Mouse (Mus musculus) MEL (cell line): ENCODE measurements at regions not wholly inside any gene's neighbourhood (a gene's known extent, or its start where the extent isn't known, plus 50 kb on each side); places are given as distances from the start of the nearest gene placed in this dataset.

Experiments
- DNase-seq: peaks from one replicate; pipeline ENCODE4 v3.0.0; 2011; ENCODE audit warnings: low read depth, low spot score
- H3K27ac ChIP-seq: 2 replicates; pipeline ENCODE4 v1.5.1; 2012; ENCODE audit warnings: low read depth, mild to moderate bottlenecking, control low read depth, low read length, moderate library complexity; ENCODE audit not compliant: control insufficient read depth
- H3K27me3 ChIP-seq, 2 experiments: fragments of 150-350 bp in 1 of 2; sonication (generic) in 1 of 2; 2 replicates each; pipeline ENCODE4 v1.6.1; 2012; ENCODE audit warnings: low read length in 2 of 2, mild to moderate bottlenecking in 2 of 2, improper control_type of control experiment in 1 of 2, moderate library complexity in 1 of 2; ENCODE audit not compliant: insufficient read depth in 2 of 2, control insufficient read depth in 1 of 2
- H3K36me3 ChIP-seq, 2 experiments: 2 replicates each; pipeline ENCODE4 v1.6.1; 2012 to 2014; ENCODE audit warnings: low read length in 2 of 2, improper control_type of control experiment in 1 of 2, inconsistent platforms in 1 of 2, mild to moderate bottlenecking in 1 of 2; ENCODE audit not compliant: insufficient read depth in 2 of 2, control insufficient read depth in 1 of 2
- H3K4me1 ChIP-seq, 2 experiments: fragments of 150-350 bp in 1 of 2; sonication (generic) in 1 of 2; 2 replicates each; pipeline ENCODE4 v1.6.1; 2012; ENCODE audit warnings: low read length in 2 of 2, improper control_type of control experiment in 1 of 2, mild to moderate bottlenecking in 1 of 2; ENCODE audit not compliant: insufficient read depth in 2 of 2, control insufficient read depth in 1 of 2
- H3K4me3 ChIP-seq, 2 experiments: fragments of 150-350 bp in 1 of 2; sonication (generic) in 1 of 2; 2 replicates each; pipeline ENCODE4 v1.5.1; 2012; ENCODE audit warnings: low read depth in 2 of 2, low read length in 2 of 2, mild to moderate bottlenecking in 2 of 2, moderate library complexity in 2 of 2, control low read depth in 1 of 2, improper control_type of control experiment in 1 of 2; ENCODE audit not compliant: control insufficient read depth in 1 of 2, insufficient read depth in 1 of 2
- H3K79me2 ChIP-seq: 2 replicates; pipeline ENCODE4 v1.6.1; 2012; ENCODE audit warnings: mild to moderate bottlenecking, low read length, moderate library complexity; ENCODE audit not compliant: control insufficient read depth, poor library complexity, insufficient read depth
- H3K9ac ChIP-seq: 2 replicates; pipeline ENCODE4 v1.6.1; 2012; ENCODE audit warnings: low read depth, mild to moderate bottlenecking, control low read depth, low read length, moderate library complexity; ENCODE audit not compliant: control insufficient read depth, poor library complexity, severe bottlenecking
- H3K9me3 ChIP-seq: fragments of 150-350 bp; sonication (generic); replicated peaks from 2 replicates; pipeline ENCODE4 v1.6.1; 2012; ENCODE audit warnings: mild to moderate bottlenecking, low read length, improper control_type of control experiment, moderate library complexity; ENCODE audit not compliant: insufficient read depth
- BHLHE40 ChIP-seq: IDR thresholded peaks from 2 replicates; pipeline ENCODE4 v1.6.1; 2012; ENCODE audit warnings: low read depth, mild to moderate bottlenecking, inconsistent platforms, low read length, improper control_type of control experiment, borderline replicate concordance
- CHD1 ChIP-seq: IDR thresholded peaks from 2 replicates; pipeline ENCODE4 v1.6.1; 2012; ENCODE audit warnings: low read depth, mild to moderate bottlenecking, inconsistent platforms, low read length, improper control_type of control experiment
- CHD2 ChIP-seq: IDR thresholded peaks from 2 replicates; pipeline ENCODE4 v1.6.1; 2011; ENCODE audit warnings: low read length, improper control_type of control experiment
- CTCF ChIP-seq, 3 experiments: IDR thresholded peaks in 2 of 3; conservative IDR thresholded peaks in 1 of 3; 2 replicates each; pipeline ENCODE4 v1.5.1; 2011 to 2012; ENCODE audit warnings: low read length in 3 of 3, low read depth in 2 of 3, mild to moderate bottlenecking in 2 of 3, improper control_type of control experiment in 1 of 3, inconsistent platforms in 1 of 3, mixed read lengths in 1 of 3, moderate library complexity in 1 of 3; ENCODE audit not compliant: control insufficient read depth in 1 of 3, insufficient read depth in 1 of 3, poor library complexity in 1 of 3, severe bottlenecking in 1 of 3
- E2F4 ChIP-seq: IDR thresholded peaks from 2 replicates; pipeline ENCODE4 v1.6.1; 2011; ENCODE audit warnings: low read depth, low read length, improper control_type of control experiment, borderline replicate concordance
- ELF1 ChIP-seq: IDR thresholded peaks from 2 replicates; pipeline ENCODE4 v1.6.1; 2014; ENCODE audit warnings: low read depth, mild to moderate bottlenecking, inconsistent platforms, low read length, improper control_type of control experiment, moderate library complexity
- ETS1 ChIP-seq: IDR thresholded peaks from 2 replicates; pipeline ENCODE4 v1.6.1; 2012; ENCODE audit warnings: low read depth, mild to moderate bottlenecking, inconsistent platforms, low read length, improper control_type of control experiment, moderate library complexity
- GATA1 ChIP-seq: IDR thresholded peaks from 2 replicates; pipeline ENCODE4 v1.6.1; 2011; ENCODE audit warnings: low read depth, low read length, improper control_type of control experiment
- JUND ChIP-seq: IDR thresholded peaks from 2 replicates; pipeline ENCODE4 v1.6.1; 2011; ENCODE audit warnings: low read depth, mild to moderate bottlenecking, improper control_type of control experiment, low read length
- KAT2A ChIP-seq: conservative IDR thresholded peaks from 2 replicates; pipeline ENCODE4 v1.6.1; 2012; ENCODE audit warnings: low read depth, low read length, improper control_type of control experiment, inconsistent platforms
- MAFK ChIP-seq: IDR thresholded peaks from 2 replicates; pipeline ENCODE4 v1.6.1; 2011; ENCODE audit warnings: low read depth, mild to moderate bottlenecking, low read length, improper control_type of control experiment, borderline replicate concordance
- MAX ChIP-seq: IDR thresholded peaks from 2 replicates; pipeline ENCODE4 v1.6.1; 2011; ENCODE audit warnings: low read length, improper control_type of control experiment
- MAZ ChIP-seq: IDR thresholded peaks from 2 replicates; pipeline ENCODE4 v1.6.1; 2012; ENCODE audit warnings: low read depth, mild to moderate bottlenecking, inconsistent platforms, low read length, improper control_type of control experiment
- MEF2A ChIP-seq: IDR thresholded peaks from 2 replicates; pipeline ENCODE4 v1.6.1; 2014; ENCODE audit warnings: low read depth, mild to moderate bottlenecking, inconsistent platforms, low read length, improper control_type of control experiment; ENCODE audit not compliant: poor library complexity, insufficient replicate concordance, severe bottlenecking; ENCODE audit errors: extremely low read depth
- MXI1 ChIP-seq: IDR thresholded peaks from 2 replicates; pipeline ENCODE4 v1.6.1; 2011; ENCODE audit warnings: mild to moderate bottlenecking, low read depth, low read length, improper control_type of control experiment
- MYB ChIP-seq: IDR thresholded peaks from 2 replicates; pipeline ENCODE4 v1.6.1; 2011; ENCODE audit warnings: mild to moderate bottlenecking, low read depth, low read length, improper control_type of control experiment
- POLR2A ChIP-seq, 2 experiments: IDR thresholded peaks; 2 replicates each; pipeline ENCODE4 v1.6.1; 2011 to 2012; ENCODE audit warnings: low read length in 2 of 2, mild to moderate bottlenecking in 2 of 2, control low read depth in 1 of 2, improper control_type of control experiment in 1 of 2, low read depth in 1 of 2, moderate library complexity in 1 of 2; ENCODE audit not compliant: control insufficient read depth in 1 of 2, insufficient read depth in 1 of 2, poor library complexity in 1 of 2
- POLR2AphosphoS5 ChIP-seq: IDR thresholded peaks from 2 replicates; pipeline ENCODE4 v1.6.1; 2012; ENCODE audit warnings: low read depth, borderline replicate concordance, mild to moderate bottlenecking, inconsistent platforms, low read length, moderate library complexity, mixed read lengths
- RAD21 ChIP-seq: IDR thresholded peaks from 2 replicates; pipeline ENCODE4 v1.6.1; 2011; ENCODE audit warnings: mild to moderate bottlenecking, low read depth, low read length, improper control_type of control experiment
- RCOR1 ChIP-seq: IDR thresholded peaks from 2 replicates; pipeline ENCODE4 v1.6.1; 2012; ENCODE audit warnings: low read depth, mild to moderate bottlenecking, inconsistent platforms, low read length, improper control_type of control experiment
- SIN3A ChIP-seq: IDR thresholded peaks from 2 replicates; pipeline ENCODE4 v1.6.1; 2012; ENCODE audit warnings: low read length, improper control_type of control experiment, inconsistent platforms
- TBP ChIP-seq: IDR thresholded peaks from 2 replicates; pipeline ENCODE4 v1.8.0; 2011; ENCODE audit warnings: low read depth, low read length, improper control_type of control experiment
- UBTF ChIP-seq: IDR thresholded peaks from 2 replicates; pipeline ENCODE4 v1.6.1; 2012; ENCODE audit warnings: low read depth, mild to moderate bottlenecking, inconsistent platforms, low read length, improper control_type of control experiment, moderate library complexity, borderline replicate concordance; ENCODE audit not compliant: insufficient read depth
- USF1 ChIP-seq: IDR thresholded peaks from 2 replicates; pipeline ENCODE4 v1.6.1; 2014; ENCODE audit warnings: low read depth, mild to moderate bottlenecking, inconsistent platforms, low read length, improper control_type of control experiment, moderate library complexity
- USF2 ChIP-seq, 2 experiments: IDR thresholded peaks; 2 replicates each; pipeline ENCODE4 v1.6.1; 2011 to 2012; ENCODE audit warnings: improper control_type of control experiment in 2 of 2, low read length in 2 of 2, borderline replicate concordance in 1 of 2, inconsistent platforms in 1 of 2, low read depth in 1 of 2, mild to moderate bottlenecking in 1 of 2; ENCODE audit not compliant: insufficient read depth in 1 of 2
- ZKSCAN1 ChIP-seq: IDR thresholded peaks from 2 replicates; pipeline ENCODE4 v1.6.1; 2012; ENCODE audit warnings: low read depth, mild to moderate bottlenecking, inconsistent platforms, low read length, improper control_type of control experiment, moderate library complexity
- ZMIZ1 ChIP-seq: IDR thresholded peaks from 2 replicates; pipeline ENCODE4 v1.6.1; 2012; ENCODE audit warnings: low read depth, mild to moderate bottlenecking, inconsistent platforms, low read length, improper control_type of control experiment, moderate library complexity

DNA sequence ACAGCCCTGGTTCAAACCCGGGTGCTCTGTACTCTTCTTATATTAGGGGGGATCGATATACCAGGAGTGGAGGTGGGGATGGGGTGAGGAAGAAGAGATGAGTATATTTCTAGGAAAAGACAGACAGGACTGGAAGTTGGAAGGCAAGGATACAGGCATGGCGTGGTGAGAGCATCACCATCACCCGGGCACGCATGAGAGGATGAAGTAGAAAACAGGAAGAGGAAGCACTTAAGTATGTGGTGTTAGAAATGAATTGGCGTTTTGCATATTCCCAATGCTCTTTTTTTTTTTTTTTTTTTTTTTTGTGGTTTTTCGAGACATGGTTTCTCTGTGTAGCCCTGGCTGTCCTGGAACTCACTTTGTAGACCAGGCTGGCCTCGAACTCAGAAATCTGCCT, 121.2 kb downstream of the Tmem26 start:
- H3K9ac ChIP-seq: no peak overlapping the region
- no peaks in the 10 kb centered on the region for H3K4me1 ChIP-seq
- no peaks in the 10 kb centered on the region for H3K9me3 ChIP-seq
- H3K36me3 ChIP-seq: no peaks in the 10 kb centered on the region
- H3K79me2 ChIP-seq: no peaks in the 10 kb centered on the region
- H3K4me3 ChIP-seq: no peak overlapping the region
- DNase-seq: no peak
- H3K27me3 ChIP-seq: no peaks in the 10 kb centered on the region
- no peak overlapping the region for H3K27ac ChIP-seq
- TF ChIP-seq MEF2A (no peak), ZKSCAN1 (no peak), MXI1 (no peak), E2F4 (no peak), RAD21 (no peak), GATA1 (no peak), MAFK (no peak), KAT2A (no peak), MYB (no peak), BHLHE40 (no peak), MAZ (no peak), POLR2A (IDR thresholded peaks at IDR 0.05; ENCODE audit: control insufficient read depth in 1 of 2, insufficient read depth in 1 of 2, low read depth in 1 of 2, low read length in 2 of 2, poor library complexity in 1 of 2) (no peak), JUND (no peak), SIN3A (no peak), ETS1 (no peak), USF2 (IDR thresholded peaks at IDR 0.05; ENCODE audit: borderline replicate concordance in 1 of 2, insufficient read depth in 1 of 2, low read depth in 1 of 2, low read length in 2 of 2) (no peak), CHD2 (no peak), CTCF (IDR thresholded peaks at IDR 0.05 in 2 of 3, conservative IDR thresholded peaks at IDR 0.05 in 1 of 3; ENCODE audit: control insufficient read depth in 1 of 3, insufficient read depth in 1 of 3, low read depth in 2 of 3, low read length in 3 of 3, poor library complexity in 1 of 3, severe bottlenecking in 1 of 3) (no peak)
- TF ChIP-seq, all 39 proteins: peak for 0

DNA sequence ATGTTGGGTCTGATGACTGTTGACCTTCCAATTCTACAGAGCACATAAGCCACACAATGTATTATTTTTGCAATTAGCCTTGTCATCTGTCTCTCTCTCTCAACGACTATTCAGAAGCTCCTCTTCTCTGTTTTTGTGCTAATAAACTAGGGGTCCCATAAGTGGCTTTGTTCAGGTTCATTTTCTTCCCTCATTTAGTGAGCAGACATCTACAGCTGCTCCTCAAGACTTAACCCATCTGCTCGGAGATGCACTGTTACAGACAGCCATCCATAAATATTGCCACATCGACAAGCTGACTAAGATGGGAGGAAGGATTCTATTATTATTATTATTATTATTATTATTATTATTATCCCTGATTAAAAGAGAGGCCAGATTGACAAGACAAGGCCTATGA, 127.7 kb downstream of the Tmem26 start:
- Histone ChIP-seq H3K79me2 (no peaks in the 10 kb centered on the region), H3K36me3 (no peaks in the 10 kb centered on the region), H3K9ac (no peak overlapping the region), H3K27ac (no peak overlapping the region), H3K9me3 (no peaks in the 10 kb centered on the region), H3K27me3 (no peaks in the 10 kb centered on the region), H3K4me3 (no peak overlapping the region), H3K4me1 (no peaks in the 10 kb centered on the region)
- TF ChIP-seq SIN3A (no peak), ETS1 (no peak), CTCF (IDR thresholded peaks at IDR 0.05 in 2 of 3, conservative IDR thresholded peaks at IDR 0.05 in 1 of 3; ENCODE audit: control insufficient read depth in 1 of 3, insufficient read depth in 1 of 3, low read depth in 2 of 3, low read length in 3 of 3, poor library complexity in 1 of 3, severe bottlenecking in 1 of 3) (no peak), ELF1 (no peak), ZMIZ1 (no peak), TBP (no peak), MAZ (no peak), MYB (no peak), KAT2A (no peak), POLR2AphosphoS5 (no peak), POLR2A (IDR thresholded peaks at IDR 0.05; ENCODE audit: control insufficient read depth in 1 of 2, insufficient read depth in 1 of 2, low read depth in 1 of 2, low read length in 2 of 2, poor library complexity in 1 of 2) (no peak), USF1 (no peak), RCOR1 (no peak), CHD1 (no peak), MEF2A (no peak), UBTF (no peak), USF2 (IDR thresholded peaks at IDR 0.05; ENCODE audit: borderline replicate concordance in 1 of 2, insufficient read depth in 1 of 2, low read depth in 1 of 2, low read length in 2 of 2) (no peak), MAX (no peak)
- DNase-seq: no peak
